Mouse (Mus musculus) forebrain, embryonic 14.5 days (tissue): ENCODE measurements around the gene Hist1h2bg. TPM values are rescaled to one million over a fixed set of nuclear protein-coding genes. Genes with fewer than 3 reads are reported as not detected.
"Not testable (repeated sequence)": the region's sequence is repeated elsewhere in the genome, so short reads cannot be mapped to it uniquely, and the experiment has no call there.

Experiments used
- ATAC-seq: fragments of 200-750 bp; cut with Nextera tagmentation; 2 replicates; pipeline ENCODE4 v1.8.0; 2017; ENCODE audit warnings: mild to moderate bottlenecking, moderate library complexity
- DNase-seq: peaks from one replicate; pipeline ENCODE4 v3.0.0-alpha.2; 2015; ENCODE audit warnings: low spot score
- H3K27ac ChIP-seq: fragments of 300-500 bp; sonication (generic); 2 replicates; pipeline ENCODE4 v1.5.1; 2014; ENCODE audit warnings: low read depth, mild to moderate bottlenecking, control low read depth, low read length, moderate library complexity
- H3K27me3 ChIP-seq: fragments of 300-500 bp; sonication (generic); replicated peaks from 2 replicates; pipeline ENCODE4 v1.6.1; 2014; ENCODE audit warnings: low read length, control low read depth, mixed read lengths; ENCODE audit not compliant: control insufficient read depth, insufficient read depth
- H3K36me3 ChIP-seq: fragments of 300-500 bp; sonication (generic); 2 replicates; pipeline ENCODE4 v1.6.1; 2014; ENCODE audit warnings: low read length, control low read depth; ENCODE audit not compliant: control insufficient read depth, insufficient read depth
- H3K4me1 ChIP-seq: fragments of 300-500 bp; sonication (generic); 2 replicates; pipeline ENCODE4 v1.6.1; 2014; ENCODE audit warnings: antibody characterized with exemption, low read length, control low read depth; ENCODE audit not compliant: control insufficient read depth, insufficient read depth
- H3K4me2 ChIP-seq: fragments of 300-500 bp; sonication (generic); 2 replicates; pipeline ENCODE4 v1.6.1; 2014; ENCODE audit warnings: mild to moderate bottlenecking, control low read depth, low read length
- H3K4me3 ChIP-seq: fragments of 300-500 bp; sonication (generic); 2 replicates; pipeline ENCODE4 v1.5.1; 2014; ENCODE audit warnings: low read depth, low read length, control low read depth
- H3K9ac ChIP-seq: fragments of 300-500 bp; sonication (generic); 2 replicates; pipeline ENCODE4 v1.6.1; 2014; ENCODE audit warnings: mild to moderate bottlenecking, low read length, control low read depth, moderate library complexity
- H3K9me3 ChIP-seq: fragments of 300-500 bp; sonication (generic); replicated peaks from 2 replicates; pipeline ENCODE4 v1.6.1; 2016; ENCODE audit warnings: low read length, control low read depth, mixed read lengths; ENCODE audit not compliant: control insufficient read depth
- WGBS: fragments of 180-500 bp; shearing (Covaris S2); extraction: QIAGEN DNeasy Blood & Tissue Kit; methylation state at CpG from one replicate; pipeline ENCODE4 v1.1.7; 2014; 5-methylcytosine and 5-hydroxymethylcytosine counted together
- polyA plus RNA-seq: library from polyadenylated mRNA; unstranded; fragments of >200 nt; fragmentation: Nextera tagmentation; extraction: Ambion mirVana; gene quantifications from 2 replicates; pipeline ENCODE4 v1.2.1, GENCODE M21; 2014

The Hist1h2bg gene
- polyA plus RNA-seq, 1 experiment from 2014 or later = 4.3 TPM

DNA sequence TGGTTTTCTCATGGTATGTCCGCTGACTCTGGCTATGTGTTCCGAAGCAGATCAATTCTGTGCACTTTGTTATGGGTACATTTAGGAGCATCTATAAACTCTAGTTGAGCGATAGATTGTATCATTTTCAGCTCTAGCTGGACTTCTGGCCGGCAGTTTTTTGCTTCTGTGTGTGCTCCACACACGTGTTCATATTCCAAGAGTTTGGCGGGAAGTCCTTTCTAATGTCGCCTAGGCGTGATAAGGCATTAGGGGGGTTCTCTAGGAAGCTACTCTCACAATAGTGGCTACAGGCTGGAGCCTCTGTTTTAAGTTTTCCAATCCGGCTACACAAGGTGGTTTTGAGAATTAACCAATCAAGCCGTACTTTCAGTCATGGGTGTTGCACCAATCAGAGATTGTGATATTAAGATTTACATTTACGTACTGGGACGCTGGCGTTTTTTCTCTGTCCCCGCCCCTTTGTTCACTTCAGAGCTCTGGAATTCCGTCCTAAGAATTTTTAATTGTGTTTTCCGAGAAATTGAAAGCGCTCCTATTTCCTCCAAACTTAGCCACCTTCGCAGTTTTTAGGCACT lies 15.3 kb upstream of the Hist1h2bg start:
- ATAC-seq (peak; percentile 76), DNase-seq (peak; percentile 98)
- no peaks in the 10 kb centered on the region for H3K9me3 ChIP-seq
- H3K4me2 ChIP-seq = peak overlapping the region; percentile 94
- 0% methylated on average over 18 of the region's 18 CpGs for WGBS
- H3K27ac ChIP-seq = peak overlapping the region; percentile 95
- H3K9ac ChIP-seq = peak overlapping the region; percentile 88
- no peaks in the 10 kb centered on the region for H3K36me3 ChIP-seq
- H3K27me3 ChIP-seq = no peaks in the 10 kb centered on the region
- 0 out of 2 replicates have a peak, but pooled peaks cover 8% of the 10 kb centered on the region for H3K4me1 ChIP-seq
- peak overlapping the region; percentile 53 for H3K4me3 ChIP-seq

DNA sequence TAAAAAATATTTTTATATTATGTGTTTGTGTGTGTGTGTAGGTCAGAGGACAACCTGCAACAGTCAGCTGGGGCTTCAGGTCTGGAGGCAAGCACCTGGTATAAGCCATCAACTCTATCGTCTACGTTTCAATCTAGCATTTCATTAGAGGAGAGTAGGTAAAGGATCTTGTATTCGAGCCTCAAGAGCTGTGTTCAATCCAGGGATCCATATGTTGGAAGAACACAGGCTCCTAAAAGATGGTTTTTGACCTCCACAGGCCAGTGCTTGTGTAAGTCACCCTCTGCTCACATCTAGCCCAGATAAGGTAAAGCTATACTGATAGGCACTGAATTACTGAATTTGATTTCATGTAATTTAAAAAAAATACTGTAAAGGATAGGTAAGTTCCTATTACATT lies 14.3 kb upstream of the Hist1h2bg start:
- no peaks in the 10 kb centered on the region for H3K27me3 ChIP-seq
- H3K4me3 ChIP-seq = no peak overlapping the region
- WGBS = 68% methylated on average over 3 of the region's 3 CpGs
- 0 out of 2 replicates have a peak, but pooled peaks cover 8% of the 10 kb centered on the region for H3K4me1 ChIP-seq
- DNase-seq (no peak), ATAC-seq (no peak)
- H3K9ac ChIP-seq = no peak overlapping the region
- no peaks in the 10 kb centered on the region for H3K36me3 ChIP-seq
- 0 out of 2 replicates have a peak overlapping the region, but pooled peaks have one; percentile 22 for H3K27ac ChIP-seq
- H3K9me3 ChIP-seq = no peaks in the 10 kb centered on the region
- peak overlapping the region; percentile 94; the same call in 1 of the 2 replicates for H3K4me2 ChIP-seq

DNA sequence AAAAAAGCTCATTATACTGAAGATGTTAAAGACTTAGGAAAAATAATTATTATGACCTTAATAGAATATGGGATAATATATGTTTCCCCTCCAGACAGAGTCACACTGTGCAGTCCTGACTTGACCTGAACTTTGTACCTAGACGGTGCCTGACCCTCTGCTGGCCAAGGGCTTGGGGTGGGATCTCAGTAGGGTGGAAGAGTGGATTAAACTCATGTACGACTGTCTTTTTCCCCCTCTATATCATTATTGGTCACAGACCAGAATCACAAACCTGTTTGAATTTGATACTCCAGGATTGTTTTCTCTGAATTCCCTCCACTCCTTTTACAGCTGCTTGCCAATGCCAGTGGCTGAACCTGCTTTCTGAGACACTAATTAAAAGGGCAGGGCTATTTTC lies 10.5 kb upstream of the Hist1h2bg start:
- Histone ChIP-seq H3K27ac (0 out of 2 replicates have a peak overlapping the region, but pooled peaks have one; percentile 21), H3K4me2 (peak overlapping the region; percentile 24; the same call in 1 of the 2 replicates)
- H3K4me1 ChIP-seq, ATAC-seq, H3K9ac ChIP-seq, H3K27me3 ChIP-seq, H3K9me3 ChIP-seq, DNase-seq, H3K36me3 ChIP-seq, H3K4me3 ChIP-seq: not testable (repeated sequence)
- 12% methylated on average over 2 of the region's 2 CpGs for WGBS

DNA sequence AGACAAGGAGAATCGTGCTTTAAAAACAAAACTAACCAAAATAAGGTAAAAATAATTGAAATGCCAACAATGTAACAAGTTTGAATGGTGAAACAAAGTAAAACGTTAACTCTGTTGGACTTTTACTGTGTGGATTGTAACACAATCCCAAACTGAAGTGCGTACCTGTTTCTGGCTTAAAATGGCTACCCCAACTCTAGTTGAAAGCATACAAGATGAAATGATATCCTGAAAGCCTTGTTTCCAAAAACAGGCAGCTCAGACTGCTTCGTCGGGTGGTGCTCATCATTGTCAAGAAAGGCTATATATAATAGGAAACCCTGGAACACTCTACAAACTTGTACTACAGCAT lies 9.7 kb upstream of the Hist1h2bg start:
- Histone ChIP-seq H3K9ac (peak overlapping the region; percentile 63; the same call in 1 of the 2 replicates), H3K4me3 (peak overlapping the region; percentile 38), H3K27ac (peak overlapping the region; percentile 98; the same call in 1 of the 2 replicates), H3K4me2 (peak overlapping the region; percentile 68)
- not testable (repeated sequence) for DNase-seq, H3K9me3 ChIP-seq, H3K36me3 ChIP-seq, H3K27me3 ChIP-seq, H3K4me1 ChIP-seq, ATAC-seq
- 0% methylated on average over 2 of the region's 5 CpGs for WGBS

DNA sequence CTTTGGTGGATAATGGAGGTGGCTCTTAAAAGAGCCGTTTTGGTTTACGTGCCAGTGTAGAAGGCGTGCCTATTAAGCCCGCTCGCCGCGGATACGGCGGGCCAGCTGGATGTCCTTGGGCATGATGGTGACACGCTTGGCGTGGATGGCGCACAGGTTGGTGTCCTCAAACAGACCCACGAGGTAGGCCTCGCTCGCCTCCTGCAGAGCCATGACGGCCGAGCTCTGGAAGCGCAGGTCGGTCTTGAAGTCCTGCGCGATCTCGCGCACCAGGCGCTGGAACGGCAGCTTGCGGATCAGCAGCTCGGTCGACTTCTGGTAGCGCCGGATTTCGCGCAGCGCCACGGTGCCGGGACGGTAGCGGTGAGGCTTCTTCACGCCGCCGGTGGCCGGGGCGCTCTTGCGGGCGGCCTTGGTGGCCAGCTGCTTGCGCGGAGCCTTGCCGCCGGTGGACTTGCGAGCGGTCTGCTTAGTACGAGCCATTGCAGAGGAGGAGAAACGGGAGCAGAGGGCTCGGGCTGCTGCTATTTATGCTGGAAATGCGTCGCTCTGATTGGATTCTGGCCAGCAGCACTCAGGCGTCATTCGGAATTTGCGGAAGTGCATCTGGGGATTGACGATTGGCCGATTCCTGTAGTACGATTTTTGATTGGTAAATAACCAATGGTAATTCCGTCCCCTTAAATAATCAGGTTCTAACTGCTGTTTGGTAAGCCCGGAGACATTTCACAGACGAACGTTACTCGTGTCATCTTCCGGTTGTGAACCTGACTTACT lies 9.1 kb upstream of the Hist1h2bg start, which contains the start of gene Hist1h3e:
Gene Hist1h3e, minus strand, starts transcription at position 487 of the 777 bp plus-strand sequence.
- H3K36me3 ChIP-seq, H3K9me3 ChIP-seq, H3K4me1 ChIP-seq, H3K27me3 ChIP-seq: not testable (repeated sequence)
- H3K4me3 ChIP-seq = peak within 1 kb of the TSS; percentile 38
- H3K27ac ChIP-seq = peak within 1 kb of the TSS; percentile 98
- H3K4me2 ChIP-seq = peak within 1 kb of the TSS; percentile 68
- peak; percentile 95 for ATAC-seq
- under 1% methylated on average over 33 of the region's 67 CpGs for WGBS
- H3K9ac ChIP-seq = peak within 1 kb of the TSS; percentile 66
- peak; percentile 99 for DNase-seq

DNA sequence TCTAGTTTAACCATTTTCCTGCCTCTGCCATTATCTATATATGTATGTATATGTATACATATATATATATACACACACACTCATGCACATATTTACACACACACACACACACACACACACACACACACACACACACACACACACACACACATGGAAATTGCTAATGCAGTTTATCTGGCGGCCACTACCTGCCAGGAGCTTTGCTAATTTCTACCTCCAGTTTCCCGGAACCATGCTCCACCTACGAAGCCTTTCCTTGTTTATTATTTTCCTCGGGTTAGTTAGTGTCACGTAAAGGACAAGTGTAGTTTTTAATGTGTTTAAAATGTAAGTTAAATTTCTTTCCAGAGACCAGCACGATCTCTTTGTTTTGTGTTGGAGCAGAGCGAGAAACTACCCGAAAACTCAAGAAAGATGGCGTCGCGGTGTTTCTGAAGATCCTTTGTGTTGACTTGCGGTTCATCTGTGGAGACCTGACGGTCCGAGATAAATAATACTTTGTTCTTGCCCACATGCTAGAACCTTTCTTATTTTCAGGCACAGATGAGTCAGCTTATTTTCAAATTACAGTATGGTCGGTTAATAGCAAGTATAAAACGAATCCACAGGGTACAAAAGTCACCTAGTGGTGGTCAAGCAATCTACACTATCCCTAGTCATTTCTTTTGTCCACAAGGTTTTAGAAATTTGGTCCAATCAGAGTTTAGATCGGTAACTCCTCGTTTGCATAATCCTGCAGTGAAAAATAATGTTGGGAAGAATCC lies 8.3 kb upstream of the Hist1h2bg start:
- peak overlapping the region; percentile 66 for H3K9ac ChIP-seq
- H3K4me1 ChIP-seq = 0 out of 2 replicates have a peak, but pooled peaks cover 3% of the 10 kb centered on the region
- H3K4me3 ChIP-seq = peak overlapping the region; percentile 38
- peak overlapping the region; percentile 98 for H3K27ac ChIP-seq
- H3K27me3 ChIP-seq = no peaks in the 10 kb centered on the region
- ATAC-seq (peak; percentile 54), DNase-seq (peak; percentile 91)
- WGBS = 2% methylated on average over 18 of the region's 18 CpGs
- H3K36me3 ChIP-seq = no peaks in the 10 kb centered on the region
- no peaks in the 10 kb centered on the region for H3K9me3 ChIP-seq
- peak overlapping the region; percentile 68 for H3K4me2 ChIP-seq

DNA sequence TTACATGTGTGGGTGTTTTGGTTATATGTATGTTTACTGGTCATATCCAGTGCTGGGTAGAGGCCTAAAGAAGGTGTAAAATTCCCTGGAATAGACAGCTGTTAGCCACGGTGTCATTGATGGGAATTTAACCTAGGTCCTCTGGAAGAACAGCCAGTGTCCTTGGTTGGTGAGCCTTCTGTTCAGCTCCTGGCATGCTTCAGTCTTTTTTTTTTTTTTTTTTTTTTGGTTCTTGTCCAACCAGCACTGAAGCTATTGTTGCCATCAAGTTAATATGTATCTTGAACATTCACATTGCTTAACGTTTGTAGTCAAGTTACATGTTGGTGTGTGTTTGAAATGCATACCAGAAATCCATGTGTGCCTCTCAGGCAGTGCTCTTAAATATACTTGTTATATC lies 6.7 kb upstream of the Hist1h2bg start:
- no peak for ATAC-seq
- 92% methylated on average over 2 of the region's 2 CpGs for WGBS
- DNase-seq = no peak
- no peak overlapping the region; the same call in 1 of the 2 replicates for H3K27ac ChIP-seq
- H3K9me3 ChIP-seq = no peaks in the 10 kb centered on the region
- H3K36me3 ChIP-seq = no peaks in the 10 kb centered on the region
- H3K4me3 ChIP-seq = no peak overlapping the region
- no peaks in the 10 kb centered on the region for H3K27me3 ChIP-seq
- H3K4me1 ChIP-seq = 0 out of 2 replicates have a peak, but pooled peaks cover 3% of the 10 kb centered on the region
- H3K4me2 ChIP-seq = no peak overlapping the region
- H3K9ac ChIP-seq = no peak overlapping the region

DNA sequence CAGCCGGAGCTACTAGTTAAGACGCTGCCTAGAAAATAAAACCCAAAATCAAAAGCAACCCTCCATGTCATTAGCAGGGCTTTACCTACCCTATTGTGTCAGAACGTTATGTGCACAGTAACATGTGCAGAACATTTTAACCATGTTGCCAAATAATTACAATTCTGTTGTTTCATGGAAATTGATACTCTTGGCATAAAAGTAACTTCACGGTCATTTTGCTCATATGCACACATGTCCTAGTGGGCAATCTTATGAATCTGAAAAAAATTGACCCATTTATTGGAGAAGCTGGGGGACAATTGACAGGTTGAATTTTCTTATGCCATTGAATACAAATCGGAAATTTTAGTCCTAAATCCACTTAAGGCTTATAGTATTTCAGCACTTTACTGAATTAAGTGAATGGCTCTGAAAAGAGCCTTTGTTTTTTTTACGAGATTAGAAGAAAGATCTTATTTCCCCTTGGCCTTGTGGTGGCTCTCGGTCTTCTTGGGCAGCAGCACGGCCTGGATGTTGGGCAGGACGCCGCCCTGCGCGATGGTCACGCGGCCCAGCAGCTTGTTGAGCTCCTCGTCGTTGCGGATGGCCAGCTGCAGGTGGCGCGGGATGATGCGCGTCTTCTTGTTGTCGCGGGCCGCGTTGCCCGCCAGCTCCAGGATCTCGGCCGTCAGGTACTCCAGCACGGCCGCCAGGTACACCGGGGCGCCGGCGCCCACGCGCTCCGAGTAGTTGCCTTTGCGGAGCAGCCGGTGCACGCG lies 755 bp upstream of the Hist1h2bg start:
- not testable (repeated sequence) for H3K9me3 ChIP-seq, ATAC-seq, H3K36me3 ChIP-seq, H3K27me3 ChIP-seq
- Histone ChIP-seq H3K9ac (peak overlapping the region; percentile 66), H3K4me3 (peak overlapping the region; percentile 46), H3K4me2 (peak overlapping the region; percentile 83), H3K4me1 (peaks cover 17% of the 10 kb centered on the region), H3K27ac (peak overlapping the region; percentile 93)
- WGBS = under 1% methylated on average over 24 of the region's 41 CpGs
- DNase-seq = peak; percentile 51
